Mouse (Mus musculus): ENCODE measurements at regions not wholly inside any gene's neighbourhood (a gene's known extent, or its start where the extent isn't known, plus 50 kb on each side); places are given as distances from the start of the nearest gene placed in this dataset.

DNA sequence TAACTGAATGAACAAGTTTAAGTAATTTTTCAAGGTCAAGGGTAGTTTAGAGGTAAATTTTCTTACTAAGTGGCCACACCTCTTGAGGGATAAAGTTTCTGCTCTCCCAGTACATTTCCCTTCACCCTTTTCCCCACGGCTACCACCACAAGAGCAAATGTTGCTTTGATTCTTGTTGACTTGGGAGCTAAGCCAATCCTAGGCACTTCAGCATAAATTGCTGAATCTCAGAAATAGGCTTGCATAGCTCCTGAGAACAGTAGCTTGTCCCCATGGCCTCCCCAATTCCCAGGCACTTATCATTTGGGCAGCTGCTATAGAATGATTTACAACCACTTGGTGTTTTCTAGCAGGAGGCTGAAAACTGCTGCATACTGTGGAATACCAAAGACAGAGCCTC is 510.1 kb downstream of the Grin2a start:
- TF ChIP-seq ZKSCAN1 (IDR thresholded peaks at IDR 0.05; ENCODE audit: borderline replicate concordance, low read depth, low read length) = no peak
- DNase-seq (ENCODE audit: extremely low read depth) = no peak
- no peak overlapping the region for H3K9ac ChIP-seq (ENCODE audit: insufficient read depth, low read depth)
- H3K79me2 ChIP-seq (replicated peaks; ENCODE audit: control insufficient read depth, extremely low read depth, insufficient read depth, poor library complexity, severe bottlenecking) = no peaks in the 10 kb centered on the region
- dilution Hi-C loops (cut with MboI; ENCODE audit: extremely low pct_ligation_motif_present, extremely low pct_unique_long_range_greater_than_20kb, low sequenced_read_pairs) = no loop called here
- H3K4me1 ChIP-seq (ENCODE audit: control insufficient read depth in 1 of 2, insufficient read depth in 2 of 2) = peaks cover 0 to 8% of the 10 kb centered on the region in 2 experiments; a peak in 3 of 4 replicates
- H3K4me3 ChIP-seq (replicated peaks in 1 of 3; ENCODE audit: low read depth in 2 of 3, low read length in 2 of 3, poor library complexity in 1 of 3) = no peak overlapping the region
- no peaks in the 10 kb centered on the region for H3K27me3 ChIP-seq (replicated peaks)
- in situ Hi-C loops (cut with MboI; ENCODE audit: low pct_ligation_motif_present, low pct_unique_long_range_greater_than_20kb, low sequenced_read_pairs) = no loop called here
- no peaks in the 10 kb centered on the region for H3K9me3 ChIP-seq (replicated peaks; ENCODE audit: low read length)
- no peaks in the 10 kb centered on the region for H3K36me3 ChIP-seq (replicated peaks in 1 of 2; ENCODE audit: control insufficient read depth in 1 of 2, insufficient read depth in 1 of 2, low read length in 1 of 2)
- H3K27ac ChIP-seq (ENCODE audit: insufficient read depth, low read depth) = no peak overlapping the region
- no peak overlapping the region for H3K4me2 ChIP-seq (ENCODE audit: insufficient read depth, low read depth, poor library complexity, severe bottlenecking)

DNA sequence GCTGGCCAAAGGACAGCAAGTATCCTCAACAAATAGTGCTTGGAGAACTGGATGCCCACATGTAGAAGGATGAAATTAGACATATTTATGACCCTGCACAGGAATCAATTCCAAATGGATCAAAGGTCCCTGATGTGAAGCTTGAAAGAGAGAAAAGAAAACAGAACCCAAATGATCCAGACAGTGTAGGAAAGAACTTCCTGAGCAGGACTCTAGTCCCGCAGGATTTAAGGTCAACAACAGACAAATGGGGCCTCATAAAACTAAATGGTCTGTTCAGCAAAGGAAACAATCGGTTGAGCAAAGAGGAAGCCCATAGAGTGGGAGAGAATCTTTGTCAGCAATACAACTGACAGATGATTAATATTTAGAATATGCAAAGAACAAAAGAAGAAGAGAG is 497.1 kb downstream of the Grin2a start:
- DNase-seq (ENCODE audit: extremely low read depth) = no peak
- Histone ChIP-seq H3K27me3 (replicated peaks) (no peaks in the 10 kb centered on the region), H3K27ac (ENCODE audit: insufficient read depth, low read depth) (no peak overlapping the region), H3K9me3 (replicated peaks; ENCODE audit: low read length) (no peaks in the 10 kb centered on the region), H3K4me2 (ENCODE audit: insufficient read depth, low read depth, poor library complexity, severe bottlenecking) (no peak overlapping the region), H3K36me3 (replicated peaks in 1 of 2; ENCODE audit: control insufficient read depth in 1 of 2, insufficient read depth in 1 of 2, low read length in 1 of 2) (no peaks in the 10 kb centered on the region), H3K9ac (ENCODE audit: insufficient read depth, low read depth) (no peak overlapping the region), H3K4me1 (ENCODE audit: control insufficient read depth in 1 of 2, insufficient read depth in 2 of 2) (peaks cover 9 to 31% of the 10 kb centered on the region in 2 experiments), H3K79me2 (replicated peaks; ENCODE audit: control insufficient read depth, extremely low read depth, insufficient read depth, poor library complexity, severe bottlenecking) (no peaks in the 10 kb centered on the region), H3K4me3 (replicated peaks in 1 of 3; ENCODE audit: low read depth in 2 of 3, low read length in 2 of 3, poor library complexity in 1 of 3) (no peak overlapping the region)
- in situ Hi-C loops (cut with MboI; ENCODE audit: low pct_ligation_motif_present, low pct_unique_long_range_greater_than_20kb, low sequenced_read_pairs) = no loop called here
- no peak for TF ChIP-seq KAT2A (IDR thresholded peaks at IDR 0.05; ENCODE audit: insufficient replicate concordance, low read length)
- TF ChIP-seq USF1 (IDR thresholded peaks at IDR 0.05; ENCODE audit: low read depth, low read length) = no peak
- TF ChIP-seq MAFK (IDR thresholded peaks at IDR 0.05; ENCODE audit: insufficient replicate concordance, low read length) = no peak
- TF ChIP-seq MXI1 (IDR thresholded peaks at IDR 0.05; ENCODE audit: low read depth, low read length) = no peak
- TF ChIP-seq EP300 (IDR thresholded peaks at IDR 0.05; ENCODE audit: low read length) = no peak
- no peak for TF ChIP-seq ZNF384 (IDR thresholded peaks at IDR 0.05; ENCODE audit: low read depth, low read length)
- TF ChIP-seq MYC (IDR thresholded peaks at IDR 0.05; ENCODE audit: low read depth, low read length) = no peak
- TF ChIP-seq E2F4 (IDR thresholded peaks at IDR 0.05; ENCODE audit: insufficient replicate concordance, low read depth, low read length) = no peak
- no peak for TF ChIP-seq JUND (conservative IDR thresholded peaks at IDR 0.05; ENCODE audit: low read depth, low read length)
- TF ChIP-seq NRF1 (IDR thresholded peaks at IDR 0.05; ENCODE audit: low read depth, low read length) = no peak
- no peak for TF ChIP-seq ZKSCAN1 (IDR thresholded peaks at IDR 0.05; ENCODE audit: borderline replicate concordance, low read depth, low read length)
- TF ChIP-seq CTCF (conservative IDR thresholded peaks at IDR 0.05 in 1 of 2, IDR thresholded peaks at IDR 0.05 in 1 of 2; ENCODE audit: low read depth in 2 of 2, low read length in 2 of 2) = no peak
- TF ChIP-seq CHD1 (IDR thresholded peaks at IDR 0.05; ENCODE audit: low read depth, low read length) = no peak
- no peak for TF ChIP-seq NELFE (IDR thresholded peaks at IDR 0.05; ENCODE audit: low read depth, low read length)
- no peak for TF ChIP-seq POLR2A (IDR thresholded peaks at IDR 0.05; ENCODE audit: low read depth, low read length)
- no peak for TF ChIP-seq HCFC1 (IDR thresholded peaks at IDR 0.05; ENCODE audit: low read depth, low read length)
- no peak for TF ChIP-seq MAX (IDR thresholded peaks at IDR 0.05; ENCODE audit: low read length)
- TF ChIP-seq TBP (conservative IDR thresholded peaks at IDR 0.05; ENCODE audit: low read depth, low read length) = no peak
- dilution Hi-C loops (cut with MboI; ENCODE audit: extremely low pct_ligation_motif_present, extremely low pct_unique_long_range_greater_than_20kb, low sequenced_read_pairs) = no loop called here

Data from CH12.LX (cell line).